Mouse (Mus musculus) cerebellum, adult 2 months (tissue): Measurements from ENCODE around the gene Elobl.

ENCODE experiments used
- CTCF ChIP-seq: fragments of 200-500 bp; IDR thresholded peaks from 2 replicates; pipeline ENCODE4 v1.5.1; 2011; ENCODE audit warnings: low read depth, mild to moderate bottlenecking, control low read depth, low read length, moderate library complexity, borderline replicate concordance; ENCODE audit not compliant: insufficient read depth
- POLR2A ChIP-seq: fragments of 200-500 bp; IDR thresholded peaks from 2 replicates; pipeline ENCODE4 v1.6.1; 2011; ENCODE audit warnings: low read length, control low read depth, borderline replicate concordance; ENCODE audit not compliant: insufficient read depth

- no peak for TF ChIP-seq CTCF
- no peak for TF ChIP-seq POLR2A
These were observed at the start of gene Elobl for GRCm38 (mm10) chr11:88966881-88967361.
